Mouse (Mus musculus) kidney, adult 18-20 months (tissue): ENCODE measurements around the gene Dnmt3a.

Source experiments
- DNase-seq: peaks from one replicate; pipeline ENCODE4 v3.0.0; 2021

Dnmt3a gene

DNA sequence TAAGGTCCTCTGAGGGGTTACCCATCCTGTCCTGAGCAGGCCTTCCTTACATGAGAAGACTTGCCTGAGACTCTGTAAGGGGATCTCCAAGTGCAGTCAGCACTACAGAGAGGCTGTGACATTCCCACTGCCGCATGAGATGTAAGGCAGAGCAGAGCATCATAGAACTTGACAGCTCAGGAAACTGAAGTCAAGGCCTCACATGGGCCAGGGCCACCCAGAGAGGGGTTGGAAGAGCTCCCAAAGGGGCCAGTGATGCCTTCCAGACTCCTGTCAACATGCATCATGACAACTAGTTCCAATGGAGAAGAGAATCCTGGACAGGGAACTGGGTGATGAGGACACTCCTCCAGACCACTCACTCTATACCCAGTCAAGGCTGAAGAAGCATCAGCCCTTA lies 18.3 kb upstream of the Dnmt3a start:
- no peak for DNase-seq

DNA sequence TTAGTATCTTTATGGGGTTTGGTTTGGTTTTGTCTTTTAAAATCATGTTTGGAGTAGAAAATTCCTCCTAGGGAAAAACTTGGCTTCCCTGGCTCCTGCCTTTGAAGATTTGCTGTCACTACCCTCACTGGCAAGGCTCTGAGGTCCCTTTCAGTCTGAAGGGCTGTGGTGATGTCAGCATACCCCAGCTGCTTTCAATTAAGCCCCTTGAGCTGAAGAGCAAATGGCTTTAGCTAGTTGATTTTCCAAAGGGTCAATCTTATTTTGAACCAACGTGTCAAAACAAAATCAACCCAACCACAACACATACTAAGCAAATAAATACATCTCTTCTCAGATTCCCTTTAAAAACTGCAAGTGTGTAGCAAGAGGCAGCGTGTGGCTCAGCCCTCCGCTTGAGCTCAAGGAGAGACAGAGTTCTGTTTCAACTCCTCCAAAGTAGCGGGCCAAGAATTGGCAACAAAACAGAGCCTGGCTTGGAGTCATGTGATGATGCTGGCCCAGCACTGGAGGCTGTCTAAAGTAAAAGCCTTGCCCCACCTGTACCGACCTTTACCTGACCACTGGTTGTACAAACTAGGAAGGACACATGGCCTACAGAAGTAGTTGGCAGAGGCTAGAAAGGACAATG lies 17.3 kb upstream of the Dnmt3a start:
- no peak for DNase-seq

DNA sequence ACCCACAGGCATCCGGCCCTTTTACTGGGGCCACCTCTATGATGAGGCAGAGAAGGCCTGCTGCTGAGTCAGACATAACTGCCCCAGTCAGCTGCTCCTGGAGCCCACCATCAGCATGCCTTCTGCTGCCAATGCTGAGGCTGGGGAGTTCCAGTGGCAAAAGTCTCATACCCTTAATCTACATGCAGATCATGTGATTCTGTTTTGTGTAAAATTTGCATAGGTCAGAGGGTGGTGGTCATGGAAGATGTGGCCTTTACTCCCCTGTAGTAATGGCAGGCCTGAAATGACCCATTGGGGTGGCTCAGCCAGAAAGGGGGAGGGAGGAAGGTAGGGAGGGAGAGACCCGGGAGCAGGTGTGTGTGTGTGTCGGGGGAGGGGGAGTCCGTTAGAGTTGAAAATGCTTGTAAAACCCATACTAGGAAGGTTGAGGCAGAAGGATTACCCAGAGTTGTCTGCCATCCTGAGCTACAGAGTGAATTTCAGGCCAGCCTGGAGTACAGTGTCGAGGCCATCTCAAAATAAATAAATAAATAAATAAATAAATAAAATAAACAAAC lies 16.1 kb upstream of the Dnmt3a start:
- no peak for DNase-seq

DNA sequence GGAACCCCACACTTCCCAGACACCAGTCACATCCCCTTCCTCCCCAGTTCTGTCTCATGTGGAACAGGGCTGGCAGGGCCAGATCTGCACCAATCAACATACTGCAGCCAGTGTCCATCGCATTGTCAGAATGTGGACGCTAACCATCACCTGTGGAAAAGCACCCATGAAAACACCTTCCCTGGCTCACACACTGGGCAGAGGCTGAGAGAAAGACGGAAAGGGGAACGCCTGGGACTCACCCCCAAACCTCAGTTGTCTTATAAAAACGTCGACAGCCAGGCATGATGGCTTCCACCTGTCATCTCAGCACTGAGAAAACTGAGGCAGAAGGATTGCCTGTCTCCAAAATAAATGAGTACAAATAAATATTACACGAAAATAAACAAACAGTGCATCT lies 14.6 kb upstream of the Dnmt3a start:
- no peak for DNase-seq

DNA sequence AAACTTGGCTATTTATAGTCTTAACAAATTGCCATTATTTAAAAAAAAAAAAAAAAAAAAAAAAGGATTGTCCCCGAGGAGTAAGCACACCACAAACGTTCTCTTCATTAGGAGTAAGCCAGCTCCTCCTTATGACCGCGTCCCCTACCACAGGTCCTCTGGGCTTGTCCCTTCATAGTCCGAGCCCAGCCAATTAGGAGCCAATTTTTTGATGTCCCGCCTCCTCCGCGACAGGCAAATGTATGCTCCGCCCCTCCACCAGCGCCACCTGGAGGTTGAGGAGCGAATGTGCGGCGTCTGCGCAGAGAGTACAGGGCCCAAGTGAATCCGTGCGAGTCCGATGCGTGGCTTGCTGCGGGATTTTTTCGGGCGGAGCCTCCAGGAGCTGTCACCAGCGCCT lies 14.1 kb upstream of the Dnmt3a start:
- DNase-seq: peak; percentile 93

DNA sequence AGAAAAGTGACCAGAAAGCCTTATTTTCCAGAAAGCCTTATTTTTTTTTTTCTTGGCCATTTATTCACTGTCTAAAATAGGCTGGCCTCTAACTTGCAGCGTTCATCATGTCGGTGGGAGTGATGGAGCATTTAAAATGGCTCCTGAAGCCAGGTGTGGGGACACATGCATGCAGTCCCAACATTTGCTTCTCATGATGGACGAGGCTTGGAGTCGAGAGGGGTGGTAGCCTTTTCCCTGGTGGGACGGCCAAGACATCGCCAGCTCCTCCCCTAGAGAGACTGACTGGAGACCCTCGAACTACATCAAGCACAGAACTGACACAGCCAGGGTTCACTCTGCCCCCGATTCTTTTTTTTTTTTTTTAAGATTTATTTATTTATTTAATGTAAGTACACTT lies 13.6 kb upstream of the Dnmt3a start:
- DNase-seq: no peak

DNA sequence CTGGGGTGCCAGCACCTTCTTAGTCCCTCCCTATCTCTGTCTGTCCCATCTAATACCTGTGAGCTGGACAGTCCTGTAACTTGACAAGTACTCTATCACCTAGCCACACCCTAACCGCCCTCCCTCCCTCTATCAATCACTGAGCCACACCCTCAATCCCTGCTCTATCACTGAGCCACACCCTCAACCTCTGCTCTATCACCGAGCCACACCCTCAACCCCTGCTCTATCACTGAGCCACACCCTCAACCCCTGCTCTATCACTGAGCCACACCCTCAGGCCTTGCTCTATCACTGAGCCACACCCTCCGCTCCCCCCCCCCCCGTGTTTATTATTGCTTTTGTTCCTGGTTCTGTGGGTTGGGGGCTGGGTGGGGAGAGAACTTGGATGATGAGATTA lies 10.2 kb upstream of the Dnmt3a start:
- DNase-seq: no peak

DNA sequence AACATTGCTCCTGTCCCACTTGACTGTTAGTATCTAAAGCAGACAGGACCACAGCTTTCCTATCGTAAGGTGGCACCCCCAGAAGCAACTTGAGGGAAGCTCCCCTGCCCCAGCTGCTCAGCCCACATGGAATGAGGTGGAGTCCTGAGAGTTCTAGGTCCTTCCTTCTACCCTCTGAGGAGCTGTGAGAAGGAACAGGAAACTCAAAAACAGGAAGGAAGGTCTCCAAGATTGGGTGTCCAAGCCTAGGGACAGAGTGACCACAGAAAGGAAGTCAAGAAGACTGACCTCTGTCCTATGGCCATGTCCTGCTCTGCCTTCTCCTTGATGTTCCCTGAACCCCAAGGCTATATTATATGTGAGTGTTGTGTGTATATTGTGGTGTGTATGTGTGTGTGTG lies 6.3 kb upstream of the Dnmt3a start:
- no peak for DNase-seq

DNA sequence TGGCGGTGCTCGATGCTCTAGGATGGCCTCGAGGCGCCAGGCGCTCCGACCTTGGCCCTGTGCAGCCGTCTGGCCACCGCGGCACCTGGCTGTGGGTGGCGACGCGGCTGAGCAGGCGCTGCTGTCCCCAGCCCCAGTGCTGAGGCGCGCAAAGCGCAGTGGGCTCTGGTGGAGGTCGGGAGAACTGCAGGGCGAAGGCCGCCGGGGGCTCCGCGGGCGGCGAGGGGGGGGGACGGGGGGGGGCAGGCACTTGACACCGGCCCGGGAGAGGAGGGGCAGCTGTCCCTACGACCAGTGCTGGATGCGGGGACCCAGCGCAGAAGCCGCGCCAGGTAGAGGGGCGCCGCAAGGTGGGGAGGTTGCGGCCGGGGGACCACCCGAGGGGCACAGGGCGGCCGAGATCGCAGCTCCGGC lies 471 bp downstream of the Dnmt3a start:
- DNase-seq: peak; percentile 82

DNA sequence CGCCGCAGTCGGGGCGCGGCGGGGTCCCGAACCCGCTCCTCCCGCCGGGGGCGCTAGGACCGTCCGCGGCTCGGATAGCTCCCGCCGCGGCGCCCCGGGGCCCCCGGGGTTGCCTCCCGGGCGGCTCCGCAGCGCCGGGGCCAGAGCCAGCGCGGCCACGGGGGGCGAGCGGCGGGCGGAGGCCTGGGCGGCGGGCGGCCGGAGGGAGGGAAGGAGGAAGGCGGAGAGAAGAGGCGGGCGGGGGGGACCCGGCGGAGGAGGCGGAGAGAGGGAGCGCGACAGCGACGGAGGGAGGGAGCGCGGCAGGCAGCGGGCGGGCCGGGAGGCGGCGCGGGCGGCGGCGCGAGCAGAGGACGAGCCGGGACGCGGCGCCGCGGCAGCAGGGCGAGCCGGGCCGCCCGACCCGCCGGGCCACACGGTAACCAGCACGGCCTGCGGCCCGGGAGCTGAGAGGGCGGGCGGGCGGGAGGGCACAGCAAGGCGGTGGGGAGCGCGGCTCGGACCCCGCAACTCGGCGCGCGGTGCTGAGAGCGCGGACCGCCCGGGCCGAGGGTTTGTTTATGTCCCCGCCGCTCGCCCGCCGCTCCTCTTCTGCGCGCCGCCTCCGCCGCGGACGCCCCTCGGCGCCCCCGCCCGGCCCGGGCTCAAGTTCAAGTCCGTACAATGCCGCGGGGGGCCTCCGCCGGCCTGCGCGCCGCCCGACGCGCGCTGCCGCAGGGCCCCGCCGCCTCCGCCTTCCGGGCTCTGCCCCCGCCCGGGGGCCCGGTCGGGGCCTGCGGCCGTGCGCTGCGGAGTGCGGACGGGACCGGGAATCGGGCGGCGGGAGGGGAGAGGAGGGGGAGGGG lies 1.1 kb downstream of the Dnmt3a start:
- DNase-seq: peak; percentile 75

DNA sequence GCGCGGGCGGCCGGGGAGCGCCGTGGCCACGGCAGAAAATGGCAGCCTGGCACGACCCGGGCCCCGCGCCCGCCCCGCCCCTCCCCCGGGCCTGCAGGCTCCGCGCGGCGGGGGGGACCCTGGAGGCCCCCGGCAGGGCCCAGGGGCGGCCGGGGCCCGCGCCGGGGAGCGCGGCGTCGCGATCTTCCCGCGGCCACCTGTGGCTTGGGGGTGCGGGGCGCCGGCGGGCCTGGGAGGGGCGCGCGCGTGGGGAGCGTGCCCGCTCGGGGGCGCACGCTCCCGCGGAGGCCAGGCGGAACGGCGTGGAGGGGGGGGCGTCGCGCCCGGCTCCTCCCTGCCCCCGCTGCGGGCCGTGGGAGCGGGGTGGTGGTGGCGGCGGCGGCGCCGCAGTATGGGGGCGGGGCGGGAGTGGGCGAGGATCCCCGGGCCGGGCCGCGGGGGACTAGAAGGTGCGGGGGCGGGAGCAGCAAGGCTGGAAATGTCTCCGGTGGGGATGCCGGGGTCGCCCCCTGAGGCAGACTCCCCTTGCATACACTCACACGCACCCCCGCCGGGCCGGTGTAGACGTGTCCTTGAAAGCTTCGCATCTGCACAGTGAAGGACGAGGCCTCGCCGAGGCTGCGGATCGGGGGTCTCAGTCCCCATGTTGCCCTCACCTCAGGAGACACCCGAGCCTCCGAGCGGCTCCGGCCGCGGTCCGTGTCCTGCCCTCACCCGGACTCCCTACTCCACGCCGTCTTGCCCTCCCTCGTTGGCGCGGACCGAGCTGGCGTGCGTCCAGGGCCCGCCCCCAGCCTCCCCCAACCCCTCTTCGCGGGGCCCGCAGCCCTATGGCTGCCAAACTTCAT lies 2.0 kb downstream of the Dnmt3a start:
- peak; percentile 79 for DNase-seq

DNA sequence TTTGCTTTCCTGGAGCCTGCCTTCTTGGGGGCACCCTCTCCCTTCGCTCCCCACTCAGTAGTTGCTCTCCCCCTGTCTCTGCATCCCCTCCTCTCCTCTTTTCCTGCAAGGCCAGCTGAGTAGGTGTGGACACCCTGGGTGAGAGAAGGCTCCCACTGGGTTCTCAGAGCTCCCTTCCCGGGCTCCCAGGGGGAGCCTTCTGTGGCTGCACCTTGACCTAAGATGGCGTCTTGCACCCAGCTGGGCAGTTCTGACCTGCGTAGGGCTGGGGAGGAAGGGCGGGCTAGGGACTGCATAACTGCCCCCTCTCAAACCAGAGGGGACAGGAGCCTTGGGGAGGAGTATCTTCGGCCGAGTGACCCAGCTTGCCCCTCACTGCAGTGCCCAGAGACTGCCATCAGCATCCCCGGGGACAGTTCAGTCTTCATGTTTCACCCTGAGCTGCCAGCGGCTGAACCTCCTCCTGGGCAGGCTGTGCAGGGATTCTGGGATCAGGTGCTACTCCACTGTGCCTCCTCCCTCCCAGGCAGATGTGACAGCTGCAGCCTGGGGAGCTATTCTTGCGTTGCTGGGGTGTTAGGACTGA lies 2.7 kb downstream of the Dnmt3a start:
- peak; percentile 79 for DNase-seq

DNA sequence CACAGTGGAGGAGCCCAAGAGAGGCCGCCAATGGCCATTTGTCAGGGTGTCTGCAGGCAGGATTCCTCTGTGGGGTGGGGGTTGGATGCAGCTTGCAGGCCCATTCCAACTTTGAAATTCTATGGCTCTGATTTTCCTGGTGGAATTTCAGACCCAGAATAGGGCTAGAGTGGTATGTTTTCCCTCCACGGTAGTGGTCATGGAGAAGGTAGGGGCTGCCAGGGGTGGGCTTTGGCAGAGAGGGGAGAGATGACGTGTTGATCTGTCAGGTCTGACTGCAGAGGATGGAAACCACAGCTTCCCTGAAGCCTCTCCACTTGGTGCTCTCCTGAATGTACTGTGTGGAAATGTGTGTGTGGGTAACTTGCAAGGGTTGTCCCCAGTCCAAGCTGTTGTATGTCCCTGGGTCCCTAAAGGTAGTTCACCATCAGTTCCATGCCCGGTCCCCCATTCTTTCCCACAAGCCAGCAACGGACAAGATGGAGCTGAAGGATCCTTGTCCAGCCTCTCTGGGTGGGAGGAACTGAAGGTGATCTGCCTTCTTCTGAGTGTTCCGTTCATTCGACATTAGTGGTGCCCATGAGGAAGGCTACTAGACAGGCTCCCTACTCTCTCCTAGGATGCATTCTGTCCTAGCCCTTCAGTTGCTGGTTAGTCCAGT lies 3.8 kb downstream of the Dnmt3a start:
- no peak for DNase-seq

DNA sequence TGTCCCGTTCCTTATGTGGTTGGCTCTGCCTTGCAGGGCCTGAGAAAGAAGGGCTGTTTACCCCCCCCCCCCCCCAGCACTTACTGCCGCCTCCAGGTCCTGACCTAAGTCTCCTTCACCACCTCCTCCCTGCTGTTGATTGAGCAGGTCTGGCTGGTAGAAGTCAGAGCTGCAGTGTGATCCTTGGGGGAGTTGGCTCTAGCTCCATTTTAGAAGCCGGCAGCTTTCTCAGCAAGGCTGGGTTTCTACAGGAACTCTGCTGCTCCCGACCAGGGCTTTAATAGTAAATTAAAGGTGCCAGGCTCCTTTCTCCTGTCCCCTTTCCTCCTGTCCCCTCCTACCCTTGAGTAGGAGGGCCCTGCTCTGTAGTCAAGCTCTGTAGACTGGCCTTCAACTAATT lies 4.6 kb downstream of the Dnmt3a start:
- DNase-seq: no peak

DNA sequence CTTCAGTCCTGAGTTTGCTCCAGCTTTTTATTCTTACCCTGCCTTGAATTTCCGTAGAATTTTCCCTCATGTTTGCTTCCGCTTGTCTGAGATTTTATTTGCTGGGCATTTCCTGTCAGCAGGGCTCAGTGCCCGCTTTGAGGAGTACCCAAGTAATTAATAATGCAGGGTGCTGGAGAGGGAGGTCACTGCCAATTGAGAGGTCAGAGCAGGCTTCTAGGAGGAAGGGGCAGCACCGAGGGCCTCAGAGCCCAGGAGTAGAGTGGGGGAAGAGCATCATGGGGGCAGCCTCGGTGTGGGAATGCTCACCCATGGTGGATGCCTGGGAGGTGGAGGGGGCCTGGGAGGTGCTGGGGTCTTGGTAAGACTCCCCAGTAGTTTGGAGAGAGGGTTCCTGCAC lies 5.8 kb downstream of the Dnmt3a start:
- DNase-seq: no peak

DNA sequence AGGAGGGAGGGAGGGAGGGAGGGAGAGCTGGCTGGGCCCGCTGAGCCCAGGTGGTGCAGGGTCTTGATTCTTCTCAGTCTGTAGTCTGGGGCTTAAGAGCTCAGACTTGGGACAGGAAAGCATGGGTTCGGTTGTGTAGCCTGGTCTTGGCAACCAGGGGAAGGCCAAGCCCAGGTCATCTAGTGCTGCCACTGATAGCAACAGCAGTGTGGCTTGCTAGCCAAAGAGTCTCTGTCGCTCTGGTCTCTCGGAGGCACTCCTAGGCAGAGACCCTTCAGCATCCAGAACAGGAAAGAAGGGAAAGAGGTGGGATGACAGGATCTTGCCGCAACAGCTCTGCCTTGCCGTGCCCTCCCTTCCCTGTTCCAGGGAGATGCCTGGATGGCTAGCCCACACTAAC lies 6.4 kb downstream of the Dnmt3a start:
- DNase-seq: no peak

DNA sequence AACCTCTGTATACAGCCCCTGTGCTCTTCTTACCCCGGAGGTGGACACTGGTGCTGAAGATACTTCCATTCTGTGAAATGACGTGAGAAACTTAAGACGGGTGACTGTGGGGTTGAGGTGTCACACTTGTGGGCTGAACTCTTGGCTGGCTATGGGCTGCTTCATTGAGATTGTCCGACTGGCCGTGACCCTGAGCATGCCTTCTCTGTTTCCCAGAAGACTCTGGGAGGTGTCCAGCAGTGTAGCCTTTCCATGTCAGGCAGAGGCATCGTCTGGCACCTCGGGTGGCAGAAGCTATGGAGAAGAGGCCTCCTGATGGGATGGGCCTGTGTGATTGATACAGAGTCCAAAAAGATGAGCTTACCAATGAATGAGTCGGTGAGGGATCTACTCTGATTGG lies 7.3 kb downstream of the Dnmt3a start:
- no peak for DNase-seq

DNA sequence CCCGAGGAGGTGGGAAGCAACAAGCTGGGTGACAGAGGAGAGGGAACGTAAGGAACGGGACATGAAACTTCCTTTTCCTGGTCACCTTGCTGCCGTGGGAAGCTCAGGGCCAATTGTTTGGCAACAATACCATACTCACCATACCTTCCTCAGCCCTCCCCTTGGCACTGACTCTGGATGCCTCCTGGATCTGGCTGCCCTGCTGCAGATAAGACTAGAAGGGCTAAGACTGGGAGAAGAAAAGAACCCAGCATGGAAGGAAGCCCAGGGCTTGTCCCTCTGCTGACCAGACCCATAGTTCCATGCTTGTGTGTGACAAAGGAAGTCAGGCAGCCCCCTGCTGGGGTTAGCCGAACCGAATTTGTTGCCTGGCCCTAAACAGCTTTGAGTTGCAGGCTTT lies 9.6 kb downstream of the Dnmt3a start:
- no peak for DNase-seq

DNA sequence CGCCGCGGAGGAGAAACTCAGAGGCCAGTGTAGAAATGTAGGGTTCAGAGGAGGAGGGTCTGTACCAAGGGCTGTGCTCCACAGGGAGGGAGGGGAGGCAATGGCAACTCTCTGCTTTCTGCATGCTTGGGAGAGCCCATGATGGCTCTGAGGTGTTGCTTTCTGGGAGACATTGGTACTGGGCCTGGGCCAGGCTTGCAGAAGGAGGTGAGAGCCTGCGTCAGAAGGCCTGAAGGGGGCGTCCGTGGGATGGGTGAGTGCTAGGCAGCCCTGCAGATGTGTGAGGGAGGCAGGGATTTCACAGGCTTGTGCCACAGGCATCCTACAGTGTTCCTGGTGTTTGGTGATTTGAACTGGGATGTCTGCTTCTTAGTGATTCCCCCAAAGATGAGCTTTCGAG lies 11.2 kb downstream of the Dnmt3a start:
- no peak for DNase-seq

DNA sequence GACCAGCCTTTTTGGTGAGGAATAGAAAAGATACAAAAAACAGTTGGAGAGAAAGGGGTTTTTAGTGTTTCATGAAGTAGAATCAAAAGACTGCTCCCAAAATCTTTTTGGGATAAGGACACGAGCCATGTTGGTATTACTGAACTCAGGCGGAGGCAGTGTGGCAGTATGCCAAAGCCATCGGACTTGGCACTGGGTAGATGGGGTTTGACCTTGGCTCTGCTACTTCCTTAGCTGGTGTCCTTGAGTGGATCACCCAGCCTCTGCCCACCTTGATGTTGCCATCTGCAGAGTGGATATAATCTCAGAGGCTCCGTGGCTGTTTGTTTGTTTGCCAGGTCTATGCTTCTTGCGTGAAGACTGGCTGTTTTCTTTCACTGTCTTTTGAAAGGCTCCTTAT lies 11.8 kb downstream of the Dnmt3a start:
- DNase-seq: peak; percentile 72

DNA sequence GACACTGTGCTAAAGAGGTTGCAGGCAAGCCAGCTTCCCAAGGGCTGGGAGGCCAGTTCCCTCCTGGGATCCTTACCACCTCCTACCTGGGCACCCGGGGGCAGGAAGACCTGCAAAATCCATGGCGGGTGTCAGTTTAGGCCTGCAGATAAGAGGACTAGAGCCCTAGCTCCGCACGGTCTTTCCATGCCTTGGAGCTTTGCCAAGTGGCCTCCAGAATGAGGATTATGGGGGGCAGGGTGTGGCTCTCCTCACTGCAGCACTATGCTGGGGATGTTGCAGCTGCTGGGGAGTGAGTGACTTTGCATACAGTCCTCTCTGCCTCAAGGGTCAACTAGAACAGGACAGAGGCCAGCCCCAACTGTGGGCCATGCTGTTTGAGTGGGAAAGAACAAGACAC lies 14.1 kb downstream of the Dnmt3a start:
- no peak for DNase-seq

DNA sequence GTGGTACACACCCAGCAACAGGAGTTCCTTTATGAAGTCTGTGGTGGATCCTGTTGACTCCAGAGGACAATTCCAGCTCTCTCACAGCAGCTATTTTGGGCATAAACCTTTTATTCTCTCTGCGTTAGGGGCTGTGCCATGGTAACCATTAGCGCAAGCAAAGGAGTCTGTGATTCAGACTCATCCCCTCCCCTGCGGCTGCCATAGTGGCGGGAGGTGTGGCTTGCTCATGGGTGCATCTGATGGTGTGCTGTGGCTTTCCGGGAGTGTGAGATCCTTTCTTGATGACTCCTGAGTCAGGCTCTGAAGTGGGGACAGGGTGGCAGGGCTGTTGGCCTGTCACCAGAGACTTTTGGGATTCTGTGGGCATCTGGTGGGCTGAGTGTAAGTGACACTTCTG lies 17.6 kb downstream of the Dnmt3a start:
- DNase-seq: no peak
